Mouse (Mus musculus): ENCODE measurements at regions not wholly inside any gene's neighbourhood (a gene's known extent, or its start where the extent isn't known, plus 50 kb on each side); places are given as distances from the start of the nearest gene placed in this dataset.

DNA sequence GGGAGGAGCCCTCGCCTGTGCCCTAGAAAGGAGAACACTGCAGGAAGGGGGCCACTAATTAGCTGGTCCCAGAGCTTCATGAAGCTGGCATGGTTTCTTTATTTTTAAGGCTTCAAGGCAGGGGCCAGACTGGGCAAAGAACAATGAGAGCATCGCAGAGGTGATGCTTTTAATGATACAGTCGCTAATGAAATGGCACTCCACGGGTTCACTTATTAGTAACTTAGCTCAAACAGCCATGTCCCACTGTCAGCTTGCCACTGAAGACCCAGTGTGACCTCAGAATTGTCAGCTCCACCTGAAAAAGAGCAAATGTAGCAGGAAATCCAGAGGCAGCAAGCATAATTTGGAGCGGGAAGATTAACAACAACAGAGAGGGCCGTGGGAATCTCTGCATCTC is 275.6 kb downstream of the Ttll7 start:
- TF ChIP-seq NELFE (IDR thresholded peaks at IDR 0.05; ENCODE audit: low read depth, low read length) (no peak), MAZ (IDR thresholded peaks at IDR 0.05; ENCODE audit: low read depth, low read length) (no peak), CTCF (IDR thresholded peaks at IDR 0.05 in 2 of 3, conservative IDR thresholded peaks at IDR 0.05 in 1 of 3; ENCODE audit: control insufficient read depth in 1 of 3, insufficient read depth in 1 of 3, low read depth in 2 of 3, low read length in 3 of 3, poor library complexity in 1 of 3, severe bottlenecking in 1 of 3) (no peak), ETS1 (IDR thresholded peaks at IDR 0.05; ENCODE audit: low read depth, low read length) (no peak), SMC3 (IDR thresholded peaks at IDR 0.05; ENCODE audit: low read depth, low read length) (no peak), SIN3A (IDR thresholded peaks at IDR 0.05; ENCODE audit: low read length) (no peak)

Measured in MEL (cell line).